Comparison of ENCODE assay signal across 16 mouse cellular contexts in the genomic region with DNA sequence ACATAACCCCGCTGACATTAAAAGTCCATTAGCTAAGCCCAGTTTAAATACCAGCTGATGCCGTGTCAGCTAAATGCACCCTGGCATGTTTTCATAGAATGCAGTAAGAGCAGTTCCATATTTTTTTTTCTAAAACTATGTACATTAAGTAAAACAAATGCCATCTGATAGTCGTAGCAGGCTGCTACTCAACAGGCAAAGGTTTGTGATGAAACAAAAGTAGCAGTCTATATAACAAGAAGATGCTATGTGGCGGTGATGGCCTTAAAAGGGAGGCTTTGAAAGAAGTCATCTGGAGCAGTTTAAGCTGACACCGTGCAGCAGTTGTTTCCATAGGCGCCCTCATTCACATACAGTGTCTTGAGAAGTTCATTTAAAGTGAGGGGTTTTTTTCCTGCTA. TPM values are rescaled to one million over a fixed set of nuclear protein-coding genes. Genes with fewer than 3 reads are reported as not detected.
DNase-seq lines count a peak whose midpoint lies in the region; ATAC-seq and TF ChIP-seq lines count a peak whose summit lies in the region.
"Had no signal": no experiment of that assay in that cellular context is flagged by ENCODE, and none has a peak within 500 bp of the region (broad histone marks: within the 10 kb centered on the region; RNA-seq: fewer than 3 reads in every experiment).

No protein-coding gene starts in this region.

- no peaks in the 10 kb centered on the region for H3K27me3 ChIP-seq in intestine, embryonic 14.5 days (replicated peaks; ENCODE audit: control insufficient read depth, insufficient read depth, low read length)
- H3K27me3 ChIP-seq in intestine, postnatal 0 days (replicated peaks; ENCODE audit: control insufficient read depth, insufficient read depth, low read length), result no peaks in the 10 kb centered on the region
- H3K27me3 ChIP-seq in midbrain, embryonic 11.5 days (ENCODE audit: control insufficient read depth, insufficient read depth, low read length), result no peaks in the 10 kb centered on the region
- no peaks in the 10 kb centered on the region for H3K27me3 ChIP-seq in midbrain, embryonic 16.5 days (ENCODE audit: control insufficient read depth, insufficient read depth, low read depth, low read length)
- H3K27me3 ChIP-seq in hindbrain, embryonic 14.5 days (ENCODE audit: control insufficient read depth, insufficient read depth, low read length), result no peaks in the 10 kb centered on the region
- H3K27me3 ChIP-seq in limb, embryonic 14.5 days (ENCODE audit: control insufficient read depth, insufficient read depth, low read length), result no peaks in the 10 kb centered on the region
- H3K27me3 ChIP-seq: megakaryocyte, embryonic 14.5 days had no signal

- no peak for TF ChIP-seq CTCF in intestine, postnatal 0 days (IDR thresholded peaks at IDR 0.05; ENCODE audit: low read depth)

- 23% methylated on average over 6 of the region's 6 CpGs for WGBS in intestine, embryonic 14.5 days
- 57% methylated on average over 6 of the region's 6 CpGs for WGBS in intestine, postnatal 0 days
- 73% methylated on average over 6 of the region's 6 CpGs for WGBS in midbrain, embryonic 11.5 days
- 64% methylated on average over 6 of the region's 6 CpGs for WGBS in midbrain, embryonic 16.5 days
- WGBS in hindbrain, embryonic 14.5 days, result 66% methylated on average over 6 of the region's 6 CpGs
- WGBS in limb, embryonic 14.5 days, result 16% methylated on average over 6 of the region's 6 CpGs

- H3K4me2 ChIP-seq in intestine, embryonic 14.5 days (ENCODE audit: low read length), result no peak overlapping the region; the same call in 1 of the 2 replicates
- no peak overlapping the region for H3K4me2 ChIP-seq in intestine, postnatal 0 days (replicated peaks; ENCODE audit: low read depth)
- H3K4me2 ChIP-seq in midbrain, embryonic 11.5 days, result no peak overlapping the region
- H3K4me2 ChIP-seq in midbrain, embryonic 16.5 days (ENCODE audit: low read length), result no peak overlapping the region
- H3K4me2 ChIP-seq in hindbrain, embryonic 14.5 days (replicated peaks), result 0 out of 2 replicates have a peak overlapping the region, but pooled peaks have one; percentile 1
- 0 out of 2 replicates have a peak overlapping the region, but pooled peaks have one; percentile 13 for H3K4me2 ChIP-seq in limb, embryonic 14.5 days (replicated peaks; ENCODE audit: low read depth, low read length, severe bottlenecking)

- no peak for TF ChIP-seq POLR2A in limb, embryonic 14.5 days (IDR thresholded peaks at IDR 0.05; ENCODE audit: borderline replicate concordance, extremely low read depth, insufficient read depth, insufficient read length)

- peaks cover 30% of the 10 kb centered on the region for H3K4me1 ChIP-seq in intestine, embryonic 14.5 days (replicated peaks; ENCODE audit: control insufficient read depth, insufficient read depth, low read length)
- no peaks in the 10 kb centered on the region for H3K4me1 ChIP-seq in intestine, postnatal 0 days (replicated peaks; ENCODE audit: control insufficient read depth, insufficient read depth, low read length)
- H3K4me1 ChIP-seq in midbrain, embryonic 11.5 days (ENCODE audit: control insufficient read depth, insufficient read depth, low read length), result no peaks in the 10 kb centered on the region
- H3K4me1 ChIP-seq in midbrain, embryonic 16.5 days (ENCODE audit: control insufficient read depth, insufficient read depth, low read length), result no peaks in the 10 kb centered on the region
- 0 out of 2 replicates have a peak, but pooled peaks cover 3% of the 10 kb centered on the region for H3K4me1 ChIP-seq in hindbrain, embryonic 14.5 days (replicated peaks; ENCODE audit: control insufficient read depth, insufficient read depth, low read length)
- H3K4me1 ChIP-seq in limb, embryonic 14.5 days (ENCODE audit: control insufficient read depth, insufficient read depth, low read length), result peaks cover 14% of the 10 kb centered on the region
- H3K4me1 ChIP-seq: megakaryocyte, embryonic 14.5 days had no signal

- H3K36me3 ChIP-seq in intestine, embryonic 14.5 days (ENCODE audit: control insufficient read depth, insufficient read depth, low read length), result no peaks in the 10 kb centered on the region
- no peaks in the 10 kb centered on the region for H3K36me3 ChIP-seq in intestine, postnatal 0 days (ENCODE audit: control insufficient read depth, insufficient read depth)
- H3K36me3 ChIP-seq in midbrain, embryonic 11.5 days (ENCODE audit: control insufficient read depth, insufficient read depth, low read length), result no peaks in the 10 kb centered on the region
- H3K36me3 ChIP-seq in midbrain, embryonic 16.5 days (ENCODE audit: control insufficient read depth, insufficient read depth, low read length), result no peaks in the 10 kb centered on the region
- no peaks in the 10 kb centered on the region for H3K36me3 ChIP-seq in hindbrain, embryonic 14.5 days (replicated peaks; ENCODE audit: control insufficient read depth, insufficient read depth)
- H3K36me3 ChIP-seq in limb, embryonic 14.5 days (ENCODE audit: control insufficient read depth, insufficient read depth, low read length), result no peaks in the 10 kb centered on the region

- no peak overlapping the region for H3K4me3 ChIP-seq in intestine, embryonic 14.5 days (ENCODE audit: low read depth, low read length)
- no peak overlapping the region for H3K4me3 ChIP-seq in intestine, postnatal 0 days (ENCODE audit: low read depth, low read length)
- no peak overlapping the region for H3K4me3 ChIP-seq in midbrain, embryonic 11.5 days (ENCODE audit: low read depth, low read length)
- no peak overlapping the region for H3K4me3 ChIP-seq in midbrain, embryonic 16.5 days (ENCODE audit: low read depth, low read length)
- H3K4me3 ChIP-seq in hindbrain, embryonic 14.5 days (replicated peaks; ENCODE audit: low read length), result no peak overlapping the region
- H3K4me3 ChIP-seq in limb, embryonic 14.5 days (replicated peaks; ENCODE audit: low read length), result no peak overlapping the region
- H3K4me3 ChIP-seq: erythroblast, embryonic 14.5 days; megakaryocyte, embryonic 14.5 days had no signal

- DNase-seq in intestine, embryonic 14.5 days (ENCODE audit: low spot score), result no peak
- DNase-seq in midbrain, embryonic 11.5 days (ENCODE audit: low spot score, missing footprints), result peak; percentile 71
- DNase-seq in hindbrain, embryonic 14.5 days (ENCODE audit: low spot score), result no peak
- no peak for DNase-seq in limb, embryonic 14.5 days (ENCODE audit: low spot score)
- no peak for DNase-seq in spleen, postnatal 10 days (ENCODE audit: low spot score in 2 of 2)
- no peak for DNase-seq in cerebellum, adult 11-12 months
- DNase-seq: adrenal gland, postnatal 14 days; forebrain, postnatal 0 days; gastrocnemius, postnatal 10 days; right cerebral cortex, postnatal 14 days; thymus, postnatal 14 days had no signal

- H3K27ac ChIP-seq in intestine, embryonic 14.5 days (ENCODE audit: low read depth), result peak overlapping the region; percentile 49; the same call in 1 of the 2 replicates
- no peak overlapping the region for H3K27ac ChIP-seq in intestine, postnatal 0 days (ENCODE audit: low read depth, low read length)
- no peak overlapping the region for H3K27ac ChIP-seq in midbrain, embryonic 11.5 days (ENCODE audit: low read depth, low read length)
- H3K27ac ChIP-seq in midbrain, embryonic 16.5 days (ENCODE audit: low read length), result no peak overlapping the region
- H3K27ac ChIP-seq in hindbrain, embryonic 14.5 days, result no peak overlapping the region
- 0 out of 2 replicates have a peak overlapping the region, but pooled peaks have one; percentile 46 for H3K27ac ChIP-seq in limb, embryonic 14.5 days (replicated peaks; ENCODE audit: low read depth, low read length)
- H3K27ac ChIP-seq: liver, embryonic 14.5 days had no signal

- no peaks in the 10 kb centered on the region for H3K9me3 ChIP-seq in intestine, embryonic 14.5 days (ENCODE audit: control insufficient read depth, low read length)
- no peaks in the 10 kb centered on the region for H3K9me3 ChIP-seq in intestine, postnatal 0 days (ENCODE audit: control insufficient read depth)
- no peaks in the 10 kb centered on the region for H3K9me3 ChIP-seq in midbrain, embryonic 11.5 days (ENCODE audit: control insufficient read depth, low read length)
- H3K9me3 ChIP-seq in midbrain, embryonic 16.5 days (replicated peaks; ENCODE audit: control insufficient read depth, low read length, poor library complexity, severe bottlenecking), result no peaks in the 10 kb centered on the region
- H3K9me3 ChIP-seq in hindbrain, embryonic 14.5 days (ENCODE audit: control insufficient read depth, low read length), result no peaks in the 10 kb centered on the region
- H3K9me3 ChIP-seq in limb, embryonic 14.5 days (ENCODE audit: control insufficient read depth, low read length), result no peaks in the 10 kb centered on the region
- H3K9me3 ChIP-seq: megakaryocyte, embryonic 14.5 days had no signal

- no peak for ATAC-seq in intestine, embryonic 14.5 days (replicated peaks; ENCODE audit: low FRiP score, low TSS enrichment, low read depth)
- no peak for ATAC-seq in intestine, postnatal 0 days
- ATAC-seq in midbrain, embryonic 11.5 days (ENCODE audit: low FRiP score), result no peak
- ATAC-seq in midbrain, embryonic 16.5 days, result no peak
- no peak for ATAC-seq in hindbrain, embryonic 14.5 days (ENCODE audit: low FRiP score)
- ATAC-seq in limb, embryonic 14.5 days (ENCODE audit: low FRiP score, low read depth), result no peak
- ATAC-seq: forebrain, postnatal 0 days had no signal

- H3K9ac ChIP-seq in intestine, embryonic 14.5 days (ENCODE audit: low read length), result no peak overlapping the region
- H3K9ac ChIP-seq in intestine, postnatal 0 days (ENCODE audit: low read depth, low read length), result no peak overlapping the region
- no peak overlapping the region for H3K9ac ChIP-seq in midbrain, embryonic 11.5 days (ENCODE audit: low read length)
- no peak overlapping the region for H3K9ac ChIP-seq in midbrain, embryonic 16.5 days (ENCODE audit: low read depth, low read length)
- H3K9ac ChIP-seq in hindbrain, embryonic 14.5 days, result no peak overlapping the region
- no peak overlapping the region for H3K9ac ChIP-seq in limb, embryonic 14.5 days (ENCODE audit: low read depth, low read length, severe bottlenecking)
- H3K9ac ChIP-seq: forebrain, postnatal 0 days; liver, embryonic 14.5 days had no signal

RNA-seq across cellular contexts. Expression of gene Unc5c, which starts 10.9 kb away (rescaled TPM):
- 14.9 and 17.2 TPM in 2 replicates for polyA plus RNA-seq in intestine, embryonic 14.5 days (2014; fragmentation: Nextera tagmentation; extraction: Ambion mirVana)
- 1.6 and 2.1 TPM in 2 replicates for polyA plus RNA-seq in intestine, postnatal 0 days (2015; fragmentation: Nextera tagmentation; extraction: Ambion mirVana)
- polyA plus RNA-seq in midbrain, embryonic 11.5 days (2014; fragmentation: Nextera tagmentation; extraction: Ambion mirVana), result 8.2 and 8.9 TPM in 2 replicates
- 10.2 and 12.3 TPM in 2 replicates for polyA plus RNA-seq in midbrain, embryonic 16.5 days (2015; fragmentation: Nextera tagmentation; extraction: Ambion mirVana)
- 19.4 and 24.4 TPM in 2 replicates for polyA plus RNA-seq in hindbrain, embryonic 14.5 days (2014; fragmentation: Nextera tagmentation; extraction: Ambion mirVana)
- 11.9 and 15.4 TPM in 2 replicates for polyA plus RNA-seq in limb, embryonic 14.5 days (2012; rRNA removed)
- 12.5 and 20.8 TPM in 2 replicates for polyA plus RNA-seq in limb, embryonic 14.5 days (2014; fragmentation: Nextera tagmentation; extraction: Ambion mirVana)
- polyA plus RNA-seq: erythroblast, embryonic 14.5 days had no signal

Comparison
In these comparisons a context has a peak if more than half of its experiments do, and no peak if none do; other contexts are left out.
1. H3K27ac ChIP-seq: peak in intestine, embryonic 14.5 days (single experiment) and limb, embryonic 14.5 days (single experiment); none in intestine, postnatal 0 days (single experiment), midbrain, embryonic 11.5 days (single experiment), midbrain, embryonic 16.5 days (single experiment) and hindbrain, embryonic 14.5 days (single experiment).
2. H3K4me2 ChIP-seq: peak in hindbrain, embryonic 14.5 days (single experiment) and limb, embryonic 14.5 days (single experiment); none in intestine, embryonic 14.5 days (single experiment), intestine, postnatal 0 days (single experiment), midbrain, embryonic 11.5 days (single experiment) and midbrain, embryonic 16.5 days (single experiment).